Mouse (Mus musculus) bone marrow macrophage, adult 2 months (primary cell): Measurements from ENCODE around the gene Rrm1.

Source experiments
- CTCF ChIP-seq: IDR thresholded peaks from 2 replicates; pipeline ENCODE4 v1.5.1; 2012; ENCODE audit warnings: low read depth, mild to moderate bottlenecking, low read length, moderate library complexity
- POLR2A ChIP-seq: IDR thresholded peaks from 2 replicates; pipeline ENCODE4 v1.6.1; 2012; ENCODE audit warnings: mild to moderate bottlenecking, low read depth, low read length, borderline replicate concordance

GRCm38 (mm10) chr7:102407440-102407839 is 34.1 kb upstream of the Rrm1 start:
- TF ChIP-seq CTCF (no peak), POLR2A (no peak)
